Mouse (Mus musculus) embryo, embryonic 10 days (tissue): Measurements from ENCODE around the gene Kcnc1.

Experiments
- DNase-seq: peaks from one replicate; pipeline ENCODE4 v3.0.0-alpha.2; 2015; ENCODE audit warnings: low spot score

Kcnc1 gene

GRCm38 (mm10) chr7:46394933-46395332 lies 1.4 kb upstream of the Kcnc1 start:
- DNase-seq, result no peak

DNA sequence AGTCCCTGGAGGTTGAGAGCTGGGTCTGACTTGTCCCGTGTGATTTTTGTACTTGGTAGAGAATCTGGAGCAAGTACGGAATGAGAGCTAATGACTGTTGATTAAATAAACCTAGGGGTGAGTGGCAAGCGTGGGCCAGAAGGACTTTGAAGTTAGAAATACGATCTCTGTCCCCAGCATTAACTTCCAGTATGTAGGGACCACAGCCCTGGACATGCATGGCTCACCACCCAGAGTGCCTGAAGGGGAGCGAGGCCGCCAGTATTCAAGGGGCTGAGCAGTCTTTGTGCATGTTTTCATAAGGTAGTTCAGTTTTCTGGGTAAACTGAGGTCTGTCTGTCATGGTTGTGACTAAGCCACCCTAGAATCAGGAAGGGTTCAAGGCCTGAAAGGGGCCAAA lies 726 bp upstream of the Kcnc1 start:
- no peak for DNase-seq

DNA sequence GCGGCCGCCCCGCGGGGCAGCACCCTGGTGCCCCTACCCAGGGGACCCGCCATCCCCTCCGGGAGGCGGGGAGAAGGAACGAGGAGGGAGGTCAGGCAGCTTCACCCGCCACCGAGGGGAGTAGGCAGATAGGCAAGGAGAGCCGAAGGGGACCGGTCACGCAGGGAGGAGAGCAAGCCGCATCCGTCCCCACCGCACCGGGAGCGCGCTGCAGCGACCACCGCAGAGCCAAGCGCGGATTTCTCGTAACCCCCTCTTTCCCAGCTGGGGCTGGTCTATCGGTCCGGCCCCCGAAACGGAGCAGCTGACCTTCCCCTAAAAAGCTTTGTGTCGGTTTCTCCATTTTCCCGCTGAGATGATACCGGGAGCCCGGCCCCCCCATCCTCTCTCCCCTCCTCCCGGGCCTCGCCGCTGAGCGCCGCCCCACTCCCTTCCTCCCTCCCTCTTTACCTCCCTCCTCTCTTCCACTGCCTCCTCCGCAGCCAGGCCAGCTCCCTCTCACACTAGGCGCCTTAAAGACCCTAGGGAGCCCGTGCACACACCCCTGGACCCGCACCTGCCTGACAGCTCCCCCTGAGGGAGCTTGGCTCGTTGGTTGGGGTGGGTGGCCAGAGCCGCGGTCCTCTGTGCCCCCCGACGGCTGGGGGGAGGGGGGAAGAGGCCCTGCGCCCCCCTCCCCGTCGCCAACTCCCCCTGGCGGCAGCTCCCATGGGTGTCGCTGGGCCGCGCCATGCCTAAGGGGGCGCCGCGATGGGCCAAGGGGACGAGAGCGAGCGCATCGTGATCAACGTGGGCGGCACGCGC lies 833 bp downstream of the Kcnc1 start:
- DNase-seq, result no peak

DNA sequence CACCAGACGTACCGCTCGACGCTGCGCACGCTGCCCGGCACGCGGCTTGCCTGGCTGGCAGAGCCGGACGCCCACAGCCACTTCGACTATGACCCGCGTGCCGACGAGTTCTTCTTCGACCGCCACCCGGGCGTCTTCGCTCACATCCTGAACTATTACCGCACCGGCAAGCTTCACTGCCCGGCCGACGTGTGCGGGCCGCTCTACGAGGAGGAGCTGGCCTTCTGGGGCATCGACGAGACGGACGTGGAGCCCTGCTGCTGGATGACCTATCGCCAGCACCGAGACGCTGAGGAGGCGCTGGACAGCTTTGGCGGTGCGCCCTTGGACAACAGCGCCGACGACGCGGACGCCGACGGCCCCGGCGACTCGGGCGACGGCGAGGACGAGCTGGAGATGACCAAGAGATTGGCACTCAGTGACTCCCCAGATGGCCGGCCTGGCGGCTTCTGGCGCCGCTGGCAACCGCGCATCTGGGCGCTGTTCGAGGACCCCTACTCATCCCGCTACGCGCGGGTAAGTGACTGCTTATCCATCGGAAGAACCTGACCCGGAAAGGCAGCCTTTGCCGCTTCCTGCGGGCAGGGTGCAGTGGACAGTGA lies 1.5 kb downstream of the Kcnc1 start:
- DNase-seq, result peak; percentile 22

DNA sequence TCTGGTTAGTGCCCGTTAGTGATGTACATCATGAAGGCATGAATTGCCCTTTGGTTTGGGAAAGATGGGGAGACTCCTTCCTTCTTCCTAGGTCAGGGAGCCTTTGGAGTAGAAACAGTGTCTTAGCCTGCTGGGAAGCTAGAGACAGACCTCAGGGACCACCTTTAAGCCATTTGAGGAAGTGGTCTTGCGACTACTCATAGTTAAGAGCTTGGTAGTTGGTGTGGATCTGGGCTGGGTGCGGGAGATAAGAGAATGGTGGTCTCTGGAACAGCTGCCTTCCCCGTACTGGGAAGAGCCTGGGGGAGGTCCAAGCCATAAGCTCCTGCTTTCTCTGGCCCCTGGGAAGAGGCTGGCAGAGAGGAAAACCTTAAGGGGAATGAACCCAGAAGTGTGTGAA lies 2.3 kb downstream of the Kcnc1 start:
- no peak for DNase-seq

DNA sequence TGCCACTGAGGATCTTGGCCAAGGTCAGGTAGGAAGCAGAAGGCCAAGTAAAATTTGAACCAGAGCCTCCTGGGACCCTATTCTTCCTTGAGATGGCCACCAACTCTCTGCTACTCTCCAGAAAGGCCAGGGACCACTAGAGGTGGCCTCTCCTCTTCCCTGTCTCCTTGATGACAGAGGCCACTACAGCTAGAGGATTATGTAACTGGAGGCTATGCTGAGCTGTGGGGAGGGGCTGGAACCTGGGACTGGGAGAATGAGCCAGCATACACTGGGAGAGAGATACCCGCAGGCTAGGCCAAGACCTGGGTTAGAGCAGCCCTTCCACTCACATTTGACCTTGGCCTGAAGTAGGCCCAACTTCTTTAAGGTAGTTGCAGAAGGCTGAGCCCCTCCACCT lies 3.4 kb downstream of the Kcnc1 start:
- DNase-seq, result no peak

DNA sequence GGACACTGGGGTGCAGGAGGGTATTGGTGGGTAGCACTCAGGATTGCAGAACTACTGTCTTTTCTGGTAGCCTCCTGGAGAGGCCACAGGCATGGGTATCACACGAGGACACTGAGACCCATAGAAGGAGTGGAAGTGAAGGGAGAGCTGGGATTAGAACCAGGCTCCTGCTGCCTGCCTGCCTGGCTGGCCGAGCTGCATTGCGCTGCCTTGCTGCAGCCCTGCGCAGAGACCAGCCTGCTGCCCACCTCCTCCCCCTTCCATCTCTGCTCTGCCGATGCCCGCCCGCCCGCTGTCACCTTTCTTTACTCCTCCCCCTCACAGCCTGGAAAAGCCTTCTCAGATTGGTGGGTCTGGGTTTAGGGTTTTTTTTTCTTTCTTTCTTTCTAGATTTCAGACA lies 4.0 kb downstream of the Kcnc1 start:
- no peak for DNase-seq

DNA sequence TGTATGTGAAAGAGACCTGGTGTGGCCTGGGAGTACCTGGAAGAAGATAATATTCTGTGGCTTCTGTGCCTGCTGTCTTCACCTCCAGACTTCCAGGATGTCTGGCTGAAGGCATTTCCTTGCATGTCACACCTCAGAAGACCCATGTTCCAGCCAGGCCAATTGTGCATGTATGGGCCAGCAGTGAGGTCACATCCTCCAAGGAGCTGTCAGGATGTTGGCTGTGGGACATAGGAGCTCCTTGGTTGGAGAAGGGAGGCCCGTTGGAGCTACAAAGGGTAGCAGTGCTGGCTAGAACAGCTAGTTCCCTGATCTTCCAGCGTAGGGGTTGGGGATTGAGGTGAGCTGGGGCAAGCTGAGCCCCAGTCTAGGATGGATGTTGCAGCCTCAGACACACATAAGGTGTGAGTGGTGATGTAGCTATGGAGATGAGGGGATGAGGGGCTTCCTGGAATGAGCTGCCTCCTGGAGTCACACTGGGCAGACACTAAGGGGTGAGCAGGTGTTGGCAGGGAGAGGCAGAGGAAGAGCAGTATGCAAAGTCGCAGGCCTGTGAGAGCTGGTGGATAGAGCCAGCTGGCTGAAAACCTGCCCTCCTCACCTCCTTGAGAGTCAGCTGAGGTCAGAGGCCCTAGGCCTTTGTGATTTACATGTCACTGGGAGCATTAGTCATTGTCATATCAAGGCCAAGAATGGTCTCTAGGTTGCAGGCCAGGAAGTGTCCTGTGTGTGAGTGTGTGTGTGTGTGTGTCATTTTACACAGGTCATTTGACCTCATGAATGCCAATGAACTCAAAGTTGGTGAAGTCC lies 5.3 kb downstream of the Kcnc1 start:
- DNase-seq, result no peak

- no peak for DNase-seq
These were observed 7.6 kb downstream of the Kcnc1 start for GRCm38 (mm10) chr7:46403616-46404485.

DNA sequence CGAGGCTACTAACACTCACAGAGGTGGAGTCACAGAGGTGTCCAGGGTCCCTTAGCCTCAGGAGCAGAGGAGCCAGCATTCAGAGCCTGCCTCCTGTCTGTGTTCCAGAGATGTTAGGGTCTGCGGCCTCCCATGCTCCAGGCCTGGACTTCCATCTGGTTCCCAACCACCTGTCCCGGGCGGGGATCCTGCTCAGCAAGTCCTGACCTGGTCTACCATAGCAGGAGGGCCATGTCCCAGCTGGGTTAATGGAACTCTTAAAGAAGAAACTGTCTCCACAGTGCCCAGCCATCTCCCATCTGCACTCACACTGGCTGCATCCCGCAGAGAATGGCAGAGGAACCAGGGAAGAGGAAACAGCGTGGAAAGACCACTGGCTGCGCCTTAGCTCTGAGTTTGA lies 8.5 kb downstream of the Kcnc1 start:
- DNase-seq, result no peak

DNA sequence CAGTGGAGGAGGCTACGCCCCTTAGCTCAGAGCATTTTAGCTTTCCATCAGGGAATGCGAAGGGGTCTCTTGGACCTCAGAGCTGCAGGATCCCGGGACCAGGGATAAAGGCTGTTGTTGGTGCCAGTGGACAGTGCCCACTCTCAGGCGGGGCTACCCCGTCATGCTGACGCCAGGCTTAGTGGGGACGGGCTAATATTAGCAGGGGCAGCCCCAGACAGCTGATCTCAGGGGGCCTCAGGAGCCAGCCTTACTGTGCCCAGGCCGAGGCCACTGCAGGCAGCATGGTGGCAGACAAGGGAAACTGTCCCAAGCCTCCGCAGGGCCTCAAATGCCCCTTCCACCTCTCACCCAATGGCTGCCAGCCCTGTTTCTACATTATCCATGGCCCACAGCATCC lies 12.3 kb downstream of the Kcnc1 start:
- no peak for DNase-seq

- DNase-seq, result no peak
These were observed 13.0 kb downstream of the Kcnc1 start for GRCm38 (mm10) chr7:46409204-46409789.

DNA sequence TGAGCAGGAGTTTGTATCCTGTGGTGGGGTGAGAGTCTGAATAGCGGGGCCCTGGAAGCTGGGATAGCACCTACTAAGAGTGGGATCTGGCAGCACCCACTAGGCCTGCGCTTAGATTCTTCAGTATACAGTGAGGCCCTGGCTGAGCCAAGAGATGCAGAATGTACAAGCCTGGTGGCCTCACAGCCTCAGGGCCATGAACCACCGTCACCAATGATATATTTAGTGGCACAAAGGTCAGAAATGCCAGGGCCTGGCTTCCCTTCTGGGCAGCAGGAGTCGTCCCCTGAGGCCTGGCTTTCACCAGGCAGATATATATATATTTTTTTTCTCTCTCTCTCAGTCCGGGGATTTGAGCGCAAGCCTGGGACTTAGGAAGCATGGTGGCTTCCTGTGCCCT lies 14.4 kb downstream of the Kcnc1 start:
- DNase-seq, result no peak

DNA sequence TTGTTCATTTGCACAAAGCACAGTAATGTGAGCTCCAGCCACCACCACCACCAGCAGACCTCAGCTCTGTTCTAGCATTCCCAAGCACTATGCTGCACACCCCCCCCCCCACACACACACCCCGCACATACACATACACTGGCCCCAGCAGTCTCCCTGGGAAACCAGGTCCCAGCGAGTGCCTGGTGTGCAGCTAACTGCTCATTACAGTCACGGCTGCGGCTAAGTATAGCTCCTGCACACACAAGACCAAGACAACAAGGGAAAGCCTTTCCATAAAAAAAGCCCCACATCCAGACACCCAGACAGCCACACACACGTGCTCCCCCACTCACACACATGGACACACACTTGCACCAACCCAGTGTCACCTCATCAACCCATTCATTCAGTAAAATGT lies 16.5 kb downstream of the Kcnc1 start:
- DNase-seq, result no peak

DNA sequence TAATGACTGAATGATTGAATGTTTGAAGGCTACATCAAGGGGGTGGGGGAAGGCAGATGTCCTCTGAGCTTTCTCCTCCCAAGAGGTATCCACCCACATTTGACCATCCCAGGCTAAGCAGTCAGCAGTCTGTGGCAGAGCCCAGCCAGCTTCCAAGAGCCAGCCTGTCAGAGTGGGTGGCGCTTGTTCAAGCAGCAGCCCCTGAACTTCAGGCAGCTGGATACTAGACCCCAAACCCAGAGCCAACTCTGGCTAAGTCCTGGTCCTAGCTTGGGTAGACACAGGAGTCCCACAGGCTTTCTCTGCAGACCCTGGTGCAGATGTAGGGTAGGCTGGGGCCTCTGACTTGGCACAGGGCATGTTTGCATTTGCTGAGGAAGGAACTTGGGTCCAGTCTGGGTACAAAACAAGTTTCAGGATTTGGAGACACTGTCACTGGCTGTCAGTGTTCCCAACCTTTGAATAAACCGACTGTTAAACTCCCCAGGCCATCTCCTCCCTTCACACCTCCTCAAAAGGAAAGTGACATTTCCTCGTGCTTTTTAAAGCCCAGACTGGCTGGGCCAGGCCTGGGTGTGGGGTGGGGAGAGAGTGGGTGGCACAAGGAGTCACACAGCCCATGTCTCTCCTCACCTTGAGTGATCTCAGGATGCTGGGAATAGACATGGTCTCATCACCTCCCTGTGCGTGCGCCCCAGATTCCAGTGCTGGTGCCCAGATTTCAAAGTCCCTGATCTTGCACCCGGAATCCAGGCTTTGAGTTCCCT lies 17.8 kb downstream of the Kcnc1 start:
- DNase-seq, result no peak

DNA sequence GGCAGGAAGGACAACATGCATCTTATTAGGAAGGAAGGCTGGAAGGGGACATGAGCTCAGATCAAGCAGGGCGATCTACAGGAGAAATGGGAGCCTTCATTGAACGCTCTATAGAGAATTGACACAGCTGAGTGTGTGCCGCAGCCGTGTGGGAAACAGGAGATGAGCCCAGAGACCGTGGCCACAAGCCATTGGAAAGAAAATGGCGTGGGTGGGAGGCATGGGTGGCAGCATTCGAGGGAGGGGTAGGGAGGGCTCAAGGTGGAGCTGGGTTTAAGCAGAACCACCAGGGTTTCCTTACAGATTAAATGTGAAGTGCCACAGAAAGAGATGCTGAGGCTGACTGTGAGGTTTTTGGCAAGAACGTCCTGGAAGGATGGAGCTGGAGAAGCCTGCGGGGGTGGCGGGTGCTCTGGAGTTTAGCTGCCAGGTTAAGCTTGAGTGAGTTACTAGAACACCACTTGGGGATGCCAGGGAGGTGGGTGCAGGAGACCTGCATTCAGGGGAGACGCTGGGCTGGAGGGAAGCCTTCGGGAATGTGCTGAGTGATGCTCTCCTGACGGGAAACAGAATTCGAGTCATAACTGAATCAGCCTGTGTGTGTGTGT lies 19.6 kb downstream of the Kcnc1 start:
- no peak for DNase-seq

- DNase-seq, result no peak
These were observed 21.2 kb downstream of the Kcnc1 start for GRCm38 (mm10) chr7:46417467-46417866.

- DNase-seq, result peak; percentile 29
These were observed 21.9 kb downstream of the Kcnc1 start for GRCm38 (mm10) chr7:46418102-46418622.

DNA sequence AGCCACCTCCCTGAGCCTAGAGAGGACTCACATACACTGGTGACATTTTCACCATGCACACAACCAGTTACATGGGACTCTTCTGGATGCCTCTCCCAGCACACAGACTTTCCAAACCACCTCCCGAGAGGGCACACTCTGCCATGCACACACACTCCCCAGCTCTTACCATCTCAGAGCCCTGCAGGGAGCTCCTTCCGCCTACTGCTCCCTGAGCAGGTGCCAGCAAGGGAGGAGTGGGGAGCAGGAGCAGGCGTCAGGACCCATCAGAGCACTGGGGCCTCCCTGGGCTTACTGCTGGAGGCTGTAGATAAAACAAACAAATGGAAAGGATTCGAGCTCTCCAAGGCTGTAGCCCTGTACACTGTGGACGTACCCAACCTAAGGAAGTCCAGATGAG lies 25.2 kb downstream of the Kcnc1 start:
- no peak for DNase-seq

DNA sequence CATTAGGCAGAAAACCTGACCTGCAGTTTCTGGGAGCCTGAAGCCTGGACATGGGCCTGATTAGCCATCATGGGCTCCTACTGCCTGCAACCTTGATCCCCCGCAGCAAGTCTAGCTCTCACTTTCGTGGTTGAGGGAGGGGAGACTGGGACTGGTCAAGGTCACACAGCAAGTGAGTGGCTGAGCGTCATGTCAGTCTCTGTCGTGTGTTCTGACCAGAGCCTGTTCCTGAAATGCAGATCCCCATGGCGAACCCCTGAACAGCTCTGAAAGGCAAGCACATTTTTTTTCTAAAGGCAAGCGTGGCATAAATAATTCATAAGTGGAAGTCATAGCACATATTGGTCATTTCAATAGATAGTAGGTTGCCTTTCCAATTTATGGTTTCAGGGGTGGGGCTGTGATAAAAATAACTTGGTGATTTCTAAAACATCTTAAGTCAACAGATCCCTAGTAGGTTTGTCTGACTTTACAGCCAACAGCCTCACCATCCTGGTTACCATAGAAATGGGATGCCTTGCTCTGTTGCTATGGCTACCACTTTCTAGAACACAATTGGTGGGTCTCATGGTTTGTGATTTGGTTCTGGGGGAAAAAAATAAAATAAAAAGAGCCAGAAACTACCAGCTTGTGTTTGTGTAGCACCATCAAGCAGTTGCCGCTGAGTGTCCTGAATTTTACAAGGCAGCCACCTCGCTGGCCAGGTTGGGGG lies 25.9 kb downstream of the Kcnc1 start:
- peak; percentile 51 for DNase-seq
